8 mouse cellular contexts compared by ENCODE assay signal in the genomic region with DNA sequence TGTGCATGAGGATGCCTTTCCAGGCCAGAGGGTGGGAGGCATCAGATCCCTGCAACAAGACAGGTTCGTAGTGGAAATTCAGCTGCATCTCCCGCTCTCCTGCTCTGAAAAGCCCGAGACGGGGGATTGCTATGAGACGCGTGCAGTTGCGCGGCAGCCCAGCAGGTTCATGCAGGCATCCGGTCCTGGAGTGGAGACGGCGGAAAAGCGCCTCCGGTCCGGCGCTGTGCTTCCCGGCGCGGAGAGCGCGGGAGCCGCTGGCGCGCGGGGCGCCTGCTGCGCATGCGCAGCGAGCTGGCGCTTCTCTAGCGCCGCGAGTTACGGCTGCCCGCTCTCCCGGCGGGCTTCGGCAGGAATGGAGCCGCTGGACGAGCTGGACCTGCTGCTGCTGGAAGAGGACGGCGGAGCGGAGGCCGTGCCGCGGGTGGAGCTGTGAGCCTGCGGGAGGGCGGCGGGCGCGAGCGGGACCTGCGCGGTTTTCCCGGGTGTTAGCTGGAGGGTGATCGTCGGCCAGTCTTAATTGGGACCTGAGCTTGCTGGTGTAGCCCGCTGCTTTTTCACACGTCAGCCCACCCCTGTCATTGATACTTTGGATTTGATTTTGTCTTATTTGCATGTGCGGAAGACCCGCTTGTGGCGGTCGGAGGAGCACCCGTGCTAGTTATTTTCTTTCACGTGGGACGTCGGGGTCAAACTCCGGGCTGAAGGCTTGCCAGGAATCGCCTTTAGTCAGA. TPM values are rescaled to one million over a fixed set of nuclear protein-coding genes. Genes with fewer than 3 reads are reported as not detected.
DNase-seq lines count a peak whose midpoint lies in the region; ATAC-seq and TF ChIP-seq lines count a peak whose summit lies in the region.

Gene Dna2, plus strand, starts transcription at position 289 of the 734 bp plus-strand sequence.

- H3K27ac ChIP-seq in brown adipose tissue, adult 24 weeks (replicated peaks; ENCODE audit: low read depth, low read length), result peak within 1 kb of the TSS; percentile 49; the same call in 1 of the 2 replicates
- H3K27ac ChIP-seq in heart, embryonic 15.5 days, result peak within 1 kb of the TSS; percentile 83
- peak within 1 kb of the TSS; percentile 75 for H3K27ac ChIP-seq in liver, embryonic 14.5 days
- H3K27ac ChIP-seq in neural tube, embryonic 11.5 days (ENCODE audit: low read depth, low read length), result peak within 1 kb of the TSS; percentile 84
- H3K27ac ChIP-seq in stomach, postnatal 0 days (replicated peaks), result peak within 1 kb of the TSS; percentile 67

- H3K4me3 ChIP-seq in brown adipose tissue, adult 24 weeks (ENCODE audit: insufficient read depth, low read depth, low read length), result peak within 1 kb of the TSS; percentile 88
- H3K4me3 ChIP-seq in heart, embryonic 15.5 days, result peak within 1 kb of the TSS; percentile 65
- H3K4me3 ChIP-seq in liver, embryonic 14.5 days (ENCODE audit: insufficient read depth in 1 of 2, low read depth in 2 of 2, low read length in 2 of 2), result peak within 1 kb of the TSS; percentile 92 to 99
- peak within 1 kb of the TSS; percentile 63 for H3K4me3 ChIP-seq in neural tube, embryonic 11.5 days (ENCODE audit: low read depth, low read length)
- H3K4me3 ChIP-seq in stomach, postnatal 0 days (ENCODE audit: low read depth, low read length), result peak within 1 kb of the TSS; percentile 60

- TF ChIP-seq EP300 in liver, embryonic 14.5 days (IDR thresholded peaks at IDR 0.05; ENCODE audit: low read depth), result no peak
- TF ChIP-seq EP300 in stomach, postnatal 0 days (optimal IDR thresholded peaks at IDR 0.05), result no peak

- TF ChIP-seq CTCF in liver, embryonic 14.5 days (IDR thresholded peaks at IDR 0.05; ENCODE audit: low read depth), result peak; percentile 49
- TF ChIP-seq CTCF in stomach, postnatal 0 days (IDR thresholded peaks at IDR 0.05; ENCODE audit: low read depth), result peak; percentile 45

- H3K27me3 ChIP-seq in heart, embryonic 15.5 days, result no peaks in the 10 kb centered on the region
- H3K27me3 ChIP-seq in liver, embryonic 14.5 days (ENCODE audit: control insufficient read depth, insufficient read depth, low read length), result no peaks in the 10 kb centered on the region
- H3K27me3 ChIP-seq in neural tube, embryonic 11.5 days (ENCODE audit: control insufficient read depth, insufficient read depth, low read length), result no peaks in the 10 kb centered on the region
- H3K27me3 ChIP-seq in stomach, postnatal 0 days (ENCODE audit: control insufficient read depth, insufficient read depth, low read length), result no peaks in the 10 kb centered on the region

- peak within 1 kb of the TSS; percentile 79 for H3K4me2 ChIP-seq in heart, embryonic 15.5 days
- H3K4me2 ChIP-seq in liver, embryonic 14.5 days (ENCODE audit: low read depth), result peak within 1 kb of the TSS; percentile 76
- H3K4me2 ChIP-seq in neural tube, embryonic 11.5 days (ENCODE audit: low read depth), result peak within 1 kb of the TSS; percentile 70
- H3K4me2 ChIP-seq in stomach, postnatal 0 days (replicated peaks; ENCODE audit: low read depth), result peak within 1 kb of the TSS; percentile 95

- peaks cover 24% of the 10 kb centered on the region for H3K36me3 ChIP-seq in heart, embryonic 15.5 days
- peaks cover 21% of the 10 kb centered on the region for H3K36me3 ChIP-seq in liver, embryonic 14.5 days (replicated peaks; ENCODE audit: control insufficient read depth, insufficient read depth, low read depth)
- peaks cover 2% of the 10 kb centered on the region; the same call in 1 of the 2 replicates for H3K36me3 ChIP-seq in neural tube, embryonic 11.5 days (ENCODE audit: control insufficient read depth, insufficient read depth, low read length)
- peaks cover 6% of the 10 kb centered on the region; the same call in 1 of the 2 replicates for H3K36me3 ChIP-seq in stomach, postnatal 0 days (ENCODE audit: control insufficient read depth, insufficient read depth, low read length)

- peak; percentile 92 for ATAC-seq in CD4-positive, CD25-positive, alpha-beta regulatory T cell, adult 4 months
- ATAC-seq in heart, embryonic 15.5 days (replicated peaks; ENCODE audit: insufficient number of reproducible peaks, insufficient read depth, low FRiP score, low read depth), result peak; percentile 87
- ATAC-seq in liver, embryonic 14.5 days (ENCODE audit: insufficient read depth), result peak; percentile 85
- peak; percentile 83 for ATAC-seq in neural tube, embryonic 11.5 days (ENCODE audit: insufficient read depth, low FRiP score, low TSS enrichment)
- peak; percentile 93 for ATAC-seq in stomach, postnatal 0 days (ENCODE audit: low FRiP score, low TSS enrichment)

- peak within 1 kb of the TSS; percentile 73 for H3K9ac ChIP-seq in heart, embryonic 15.5 days
- peak within 1 kb of the TSS; percentile 95 for H3K9ac ChIP-seq in liver, embryonic 14.5 days (replicated peaks)
- peak within 1 kb of the TSS; percentile 87 for H3K9ac ChIP-seq in neural tube, embryonic 11.5 days (ENCODE audit: low read length)
- H3K9ac ChIP-seq in stomach, postnatal 0 days (ENCODE audit: low read length), result peak within 1 kb of the TSS; percentile 73

- no peaks in the 10 kb centered on the region for H3K9me3 ChIP-seq in heart, embryonic 15.5 days (replicated peaks)
- H3K9me3 ChIP-seq in liver, embryonic 14.5 days (ENCODE audit: control insufficient read depth, low read length), result no peaks in the 10 kb centered on the region
- no peaks in the 10 kb centered on the region for H3K9me3 ChIP-seq in neural tube, embryonic 11.5 days (ENCODE audit: control insufficient read depth, low read length)
- H3K9me3 ChIP-seq in stomach, postnatal 0 days (ENCODE audit: control insufficient read depth, low read length), result no peaks in the 10 kb centered on the region

- WGBS in heart, embryonic 15.5 days, result under 1% methylated on average over 68 of the region's 68 CpGs
- WGBS in liver, embryonic 14.5 days (ENCODE audit: insufficient replicate concordance), result under 1% methylated on average over 68 of the region's 68 CpGs
- WGBS in neural tube, embryonic 11.5 days, result under 1% methylated on average over 68 of the region's 68 CpGs
- under 1% methylated on average over 67 of the region's 68 CpGs for WGBS in stomach, postnatal 0 days

- no peaks in the 10 kb centered on the region for H3K4me1 ChIP-seq in brown adipose tissue, adult 24 weeks (ENCODE audit: control insufficient read depth, insufficient read depth, insufficient read length, low read length)
- peaks cover 4% of the 10 kb centered on the region; the same call in 1 of the 2 replicates for H3K4me1 ChIP-seq in heart, embryonic 15.5 days (replicated peaks)
- H3K4me1 ChIP-seq in liver, embryonic 14.5 days (replicated peaks; ENCODE audit: control insufficient read depth in 2 of 2, insufficient read depth in 2 of 2, low read length in 1 of 2), result peaks cover 21 to 25% of the 10 kb centered on the region in 2 experiments
- 0 out of 2 replicates have a peak, but pooled peaks cover 2% of the 10 kb centered on the region for H3K4me1 ChIP-seq in neural tube, embryonic 11.5 days (ENCODE audit: control insufficient read depth, insufficient read depth, low read length)
- H3K4me1 ChIP-seq in stomach, postnatal 0 days (replicated peaks; ENCODE audit: control insufficient read depth, insufficient read depth), result no peaks in the 10 kb centered on the region

- DNase-seq in fibroblast of lung, adult 2 months (ENCODE audit: low read depth), result peak; percentile 34
- peak; percentile 69 to 87 for DNase-seq in kidney, postnatal 25 days
- peak; percentile 76 to 77 (median 76) for DNase-seq in liver, embryonic 14.5 days (ENCODE audit: low read depth in 3 of 3, low spot score in 3 of 3)
- peak; percentile 93 for DNase-seq in neural tube, embryonic 11.5 days (ENCODE audit: low spot score)
- DNase-seq in stomach, postnatal 0 days (ENCODE audit: low spot score), result peak; percentile 85

RNA-seq across cellular contexts. Expression of gene Dna2, which starts in this region (rescaled TPM):
- 1 to 10 TPM; 2.0 to 3.0 TPM for polyA plus RNA-seq in CD4-positive, CD25-positive, alpha-beta regulatory T cell, adult 4 months (2017; shearing (Covaris generic))
- 0.28 and 0.88 TPM in 2 replicates for polyA plus RNA-seq in brown adipose tissue, adult 24 weeks (2012; ENCODE audit: insufficient read depth, insufficient read length, missing spikeins)
- 10.1 and 13.4 TPM in 2 replicates for polyA plus RNA-seq in heart, embryonic 15.5 days (2015; fragmentation: Nextera tagmentation; extraction: Ambion mirVana)
- 23.1 and 30.2 TPM in 2 replicates for polyA plus RNA-seq in liver, embryonic 14.5 days (2012; rRNA removed)
- polyA plus RNA-seq in liver, embryonic 14.5 days (2014; fragmentation: Nextera tagmentation; extraction: Ambion mirVana), result 27.8 and 30.5 TPM in 2 replicates
- polyA plus RNA-seq in neural tube, embryonic 11.5 days (2014; fragmentation: Nextera tagmentation; extraction: Ambion mirVana), result 23.3 and 27.5 TPM in 2 replicates
- polyA plus RNA-seq in stomach, postnatal 0 days (2015; fragmentation: Nextera tagmentation; extraction: Ambion mirVana), result 3.3 and 3.6 TPM in 2 replicates

Comparison
In these comparisons a context has a peak if more than half of its experiments do, and no peak if none do; other contexts are left out.
1. Peak in every context shown above with its lines: DNase-seq, ATAC-seq, H3K4me3 ChIP-seq and H3K27ac ChIP-seq.
2. DNase-seq: peak in every context shown above with its lines; median percentile 93 in neural tube, embryonic 11.5 days; 85 in stomach, postnatal 0 days; 78 in kidney, postnatal 25 days; 76 in liver, embryonic 14.5 days; 34 in fibroblast of lung, adult 2 months.